Mouse (Mus musculus) erythroblast, adult 5-6 weeks (primary cell): Measurements from ENCODE around the gene Cpsf6. TPM values are rescaled to one million over a fixed set of nuclear protein-coding genes. Genes with fewer than 3 reads are reported as not detected.
A peak's percentile ranks its signal among the peaks of the same experiment; 100 is the strongest.
"Not testable (repeated sequence)": the region's sequence is repeated elsewhere in the genome, so short reads cannot be mapped to it uniquely, and the experiment has no call there.

Experiments used
- ATAC-seq: replicated peaks from 2 replicates; pipeline ENCODE4 v1.8.0; 2016; ENCODE audit warnings: moderate number of reproducible peaks, mild to moderate bottlenecking, moderate TSS enrichment, inconsistent platforms; ENCODE audit not compliant: poor library complexity, low FRiP score, severe bottlenecking
- total RNA-seq, 2 experiments: library from RNA; stranded (forward) in 1 of 2; stranded (reverse) in 1 of 2; fragments of 150-400 nt in 1 of 2; fragments of 200-764, 138-1000 nt in 1 of 2; gene quantifications; 2 replicates each; pipeline versions ENCODE4 v1.2.3 to v1.2.4; 2015 to 2017; ENCODE audit warnings: low replicate concordance in 2 of 2

Cpsf6 gene
- total RNA-seq, 2 experiments from 2014 or later = 36.5 to 47.7 TPM

DNA sequence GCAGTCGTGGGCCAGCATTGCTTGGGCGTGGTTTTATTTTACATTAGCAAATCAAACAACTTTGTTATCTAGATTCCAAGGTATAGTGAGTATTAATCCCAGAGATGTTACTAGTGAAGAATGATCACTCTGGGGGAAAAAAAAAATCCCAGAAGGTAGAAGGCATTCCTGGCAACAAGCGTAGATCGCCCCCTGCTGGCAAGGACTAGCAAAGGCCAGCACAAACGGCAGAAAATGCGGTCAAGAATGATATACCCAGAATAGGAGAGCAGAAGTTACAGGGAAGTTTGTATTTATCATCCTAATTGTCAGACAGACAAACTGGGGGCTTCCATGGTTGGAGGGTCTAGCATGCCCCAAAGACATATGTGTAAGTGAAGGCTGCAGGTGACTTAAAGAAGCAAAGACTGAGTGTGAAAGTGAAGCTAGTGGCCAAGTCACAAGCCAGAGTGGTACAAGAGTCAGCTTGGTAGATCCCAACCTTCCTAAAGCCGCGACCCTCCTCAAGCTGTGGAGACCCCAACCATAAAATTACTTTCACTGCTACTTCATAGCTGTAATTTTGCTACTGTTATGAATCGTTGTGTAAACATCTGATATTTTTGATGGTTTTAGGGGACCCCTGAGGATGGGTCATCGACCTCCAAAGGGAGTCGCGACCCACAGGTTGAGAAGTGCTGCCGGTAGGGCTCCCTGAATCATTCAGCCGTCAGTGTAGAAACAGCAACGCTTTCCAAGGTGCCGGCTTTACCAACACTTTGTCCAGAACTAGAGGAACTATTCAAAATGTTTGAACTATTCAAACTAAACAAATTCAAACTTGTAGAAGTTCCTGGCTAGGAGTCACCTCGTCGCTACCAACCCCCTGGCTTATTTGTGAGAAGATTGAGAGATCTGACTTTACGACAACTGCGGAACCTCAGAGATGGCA lies 22.9 kb upstream of the Cpsf6 start:
- peak; percentile 60 for ATAC-seq

GRCm38 (mm10) chr10:117401364-117401763 lies 21.5 kb upstream of the Cpsf6 start:
- no peak for ATAC-seq

DNA sequence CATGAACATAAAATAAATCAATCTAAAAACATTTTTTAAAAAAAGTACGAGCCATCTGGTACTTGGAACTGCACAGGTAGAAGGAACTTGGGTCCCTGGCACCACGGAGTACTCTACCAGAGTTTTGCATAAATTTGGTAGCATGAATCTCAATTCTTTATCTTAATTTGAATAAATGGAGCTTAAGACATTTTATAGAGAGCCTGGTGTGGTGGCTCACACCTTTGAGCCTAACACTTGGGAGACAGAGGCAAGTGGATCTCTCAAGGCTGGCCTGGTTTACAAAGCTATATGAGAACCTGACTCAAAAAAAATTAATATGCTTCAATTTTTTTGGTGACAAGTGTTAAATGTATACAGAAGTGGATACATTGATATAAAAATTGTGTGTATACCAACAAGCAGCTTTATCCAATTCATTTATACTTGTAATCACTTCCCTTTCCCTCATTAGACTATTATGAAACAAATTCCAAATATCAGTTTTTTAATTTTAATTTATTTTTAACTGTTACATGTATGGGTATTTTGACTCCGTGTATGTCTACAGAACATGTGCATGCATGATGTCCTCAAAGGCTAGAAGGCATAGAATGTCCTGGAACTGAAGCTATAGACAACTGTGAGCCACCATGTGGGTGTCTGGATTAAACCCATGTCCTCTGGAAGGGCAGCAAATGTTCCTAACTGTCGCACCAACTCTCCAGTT lies 20.6 kb upstream of the Cpsf6 start:
- ATAC-seq = no peak

GRCm38 (mm10) chr10:117399839-117400238 lies 20.0 kb upstream of the Cpsf6 start:
- ATAC-seq = no peak

DNA sequence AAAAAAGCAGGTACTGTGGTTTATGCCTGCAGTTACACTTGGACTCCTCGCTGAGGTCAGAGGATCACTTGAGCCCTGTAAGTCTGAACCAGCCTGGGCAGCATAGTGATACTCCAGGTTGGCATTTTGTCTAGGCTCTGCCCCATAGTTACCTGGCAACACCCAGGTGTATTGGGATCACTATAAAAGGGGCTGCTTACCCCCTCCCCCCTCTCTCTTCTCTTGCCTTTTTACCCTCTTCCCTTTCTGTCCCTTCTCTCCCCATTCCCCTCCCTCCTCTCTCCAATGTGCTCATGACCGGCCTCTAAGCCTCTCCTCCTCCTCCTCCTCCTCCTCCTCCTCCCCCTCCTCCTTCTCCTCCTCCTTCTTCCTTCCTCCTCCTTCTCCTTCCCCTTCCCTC lies 19.4 kb upstream of the Cpsf6 start:
- ATAC-seq = no peak

DNA sequence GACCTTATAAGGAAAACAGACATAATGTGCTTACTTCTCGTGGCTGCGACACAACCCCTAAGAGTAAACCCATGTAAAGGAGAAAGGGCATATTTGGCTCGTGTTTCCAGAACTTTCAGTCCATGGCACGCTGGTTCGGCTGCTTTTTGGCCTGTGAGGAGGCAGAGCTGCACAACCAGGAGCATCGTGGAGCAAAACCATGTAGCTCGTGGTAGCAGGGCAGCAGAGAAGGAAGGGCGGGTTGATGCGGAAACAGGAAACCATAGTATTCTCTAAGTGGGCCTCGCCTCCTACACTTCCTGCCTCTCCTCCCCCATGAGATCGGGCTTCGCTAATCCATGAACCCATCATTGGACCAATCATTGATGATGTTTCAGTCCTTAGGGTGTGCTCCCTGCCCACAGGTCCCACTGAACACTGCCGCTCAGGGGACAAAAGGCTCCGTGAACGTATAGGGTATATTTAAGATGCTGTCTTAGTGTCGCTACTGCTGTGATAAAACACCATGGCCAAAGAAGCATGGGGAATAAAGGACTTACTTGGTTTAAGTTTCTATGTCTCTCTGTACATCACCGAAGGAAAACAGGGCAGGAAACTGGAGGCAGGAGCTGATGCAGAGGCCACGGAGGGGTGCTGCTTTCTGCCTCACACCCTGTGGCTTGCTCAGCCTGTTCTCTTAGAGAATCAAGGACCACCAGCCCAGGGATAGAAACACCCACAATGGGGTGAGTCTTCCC lies 18.4 kb upstream of the Cpsf6 start:
- ATAC-seq = no peak

DNA sequence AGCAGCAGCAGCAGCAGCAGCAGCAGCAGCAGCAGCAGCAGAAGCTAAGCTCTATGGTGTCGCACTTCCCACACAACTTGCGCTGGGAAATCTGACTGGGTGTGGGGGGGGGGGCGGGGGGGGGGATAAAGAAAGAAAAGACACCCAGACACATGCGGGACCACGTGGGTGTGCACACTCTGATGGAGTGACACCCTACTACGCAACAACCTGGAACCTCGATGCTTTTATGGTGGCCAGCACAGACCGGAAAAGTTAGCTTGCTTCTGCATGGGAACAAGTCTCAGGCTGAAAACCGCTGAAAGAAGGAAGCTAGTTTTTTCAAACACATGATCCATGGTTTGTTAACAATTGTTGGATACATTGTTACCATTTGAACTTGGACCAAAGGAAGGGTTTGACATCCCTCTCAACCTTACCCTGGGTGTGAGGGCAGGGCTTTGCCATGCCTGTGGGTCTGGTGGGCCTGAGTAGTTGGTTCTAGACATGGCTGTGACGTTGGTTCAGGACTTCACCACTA lies 17.4 kb upstream of the Cpsf6 start:
- ATAC-seq = no peak

DNA sequence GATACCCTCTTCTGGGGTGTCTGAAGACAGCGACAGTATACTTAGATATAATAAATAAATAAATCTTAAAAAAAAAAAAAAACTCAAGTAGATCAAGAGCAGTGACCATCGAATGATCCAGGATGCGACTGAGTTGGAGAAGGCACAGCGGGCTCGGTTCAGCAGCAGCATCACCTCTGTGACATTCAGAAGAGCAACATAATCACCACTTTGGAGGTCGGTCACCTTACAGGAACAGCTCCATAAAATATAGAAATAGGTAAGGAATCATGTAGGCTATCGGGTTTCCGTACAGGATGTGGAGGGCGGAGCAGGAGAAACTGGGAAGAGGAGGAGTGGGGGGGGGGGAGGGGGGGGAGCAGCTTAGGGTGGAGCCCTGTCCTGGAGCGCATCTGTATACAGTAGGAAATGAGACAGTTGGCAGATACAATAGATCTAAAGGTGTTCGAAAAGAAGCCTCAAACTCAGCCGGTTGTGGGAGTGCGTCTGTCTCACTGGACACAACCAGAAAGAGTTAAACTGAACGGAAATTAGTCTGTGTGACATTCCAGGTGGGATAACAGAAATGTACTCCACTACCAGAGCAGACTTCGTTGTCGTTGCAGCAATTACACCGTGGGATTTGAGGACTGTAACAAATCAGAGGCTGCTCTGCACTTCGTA lies 16.7 kb upstream of the Cpsf6 start:
- ATAC-seq = no peak

- no peak for ATAC-seq
Measured at GRCm38 (mm10) chr10:117395801-117396200, 16.0 kb upstream of the Cpsf6 start.

GRCm38 (mm10) chr10:117394738-117395550 lies 15.1 kb upstream of the Cpsf6 start:
- no peak for ATAC-seq

DNA sequence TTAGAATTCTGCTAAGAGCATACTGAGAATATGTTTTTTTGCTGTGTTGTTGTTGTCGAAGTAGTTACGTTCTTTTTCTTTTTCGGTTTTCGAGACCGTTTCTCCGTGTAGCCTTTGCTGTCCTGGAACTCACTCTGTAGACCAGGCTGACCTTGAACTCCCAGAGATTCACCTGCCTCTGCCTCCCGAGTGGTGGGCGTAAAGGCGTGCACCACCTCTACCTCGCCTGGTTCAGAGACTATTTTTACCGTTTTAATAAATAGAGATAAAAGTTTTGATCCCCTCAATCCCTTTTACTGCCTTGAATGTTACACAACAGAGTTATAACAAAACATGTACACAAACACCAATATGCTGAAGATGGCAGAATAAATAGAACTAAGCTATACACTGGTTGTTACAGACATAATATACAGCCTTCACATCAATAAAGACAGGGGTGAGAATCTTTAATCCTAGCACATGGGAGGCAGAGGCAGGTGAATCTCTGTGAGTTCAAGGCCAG lies 14.1 kb upstream of the Cpsf6 start:
- no peak for ATAC-seq

- ATAC-seq = no peak
Measured at GRCm38 (mm10) chr10:117393196-117393890, 13.5 kb upstream of the Cpsf6 start.

DNA sequence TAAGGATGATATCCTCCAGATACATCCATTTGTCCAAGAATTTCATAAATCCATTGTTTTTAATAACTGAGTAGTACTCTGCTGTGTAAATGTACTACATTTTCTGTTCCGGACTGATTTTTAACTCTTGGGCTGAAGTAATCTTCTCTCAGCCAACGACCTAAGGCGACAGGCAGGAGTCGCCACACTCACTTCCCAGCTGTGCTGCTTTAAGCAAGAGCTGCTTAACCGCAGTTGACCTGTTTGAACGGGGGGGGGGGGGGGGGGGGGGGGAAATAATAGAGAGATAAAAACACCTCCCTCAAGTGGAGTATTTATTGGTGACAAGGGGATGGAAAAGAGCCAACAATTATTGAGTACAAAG lies 13.0 kb upstream of the Cpsf6 start:
- no peak for ATAC-seq

- ATAC-seq = not testable (repeated sequence)
Measured at GRCm38 (mm10) chr10:117392397-117392796, 12.6 kb upstream of the Cpsf6 start.

GRCm38 (mm10) chr10:117391801-117392200 lies 12.0 kb upstream of the Cpsf6 start:
- ATAC-seq = no peak

DNA sequence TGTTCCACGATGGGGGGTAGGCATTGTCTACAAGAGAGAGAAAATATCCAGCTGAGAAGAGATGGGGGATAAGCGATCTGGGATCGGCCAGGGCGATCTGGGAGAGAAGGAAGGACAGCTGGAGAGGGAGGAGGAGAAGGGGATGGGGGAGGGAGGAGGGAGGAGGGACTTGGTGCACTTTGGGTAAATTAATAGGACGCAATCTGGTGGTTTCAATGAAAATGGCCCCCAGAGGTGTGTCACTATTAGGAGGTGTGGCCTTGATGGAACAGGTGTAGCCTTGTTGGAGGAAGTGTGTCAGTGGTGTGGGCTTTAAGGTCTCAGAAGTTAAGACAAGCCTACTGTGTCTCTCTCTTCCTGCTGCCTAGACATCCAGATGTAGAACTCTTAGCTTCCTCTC lies 11.2 kb upstream of the Cpsf6 start:
- ATAC-seq = no peak

DNA sequence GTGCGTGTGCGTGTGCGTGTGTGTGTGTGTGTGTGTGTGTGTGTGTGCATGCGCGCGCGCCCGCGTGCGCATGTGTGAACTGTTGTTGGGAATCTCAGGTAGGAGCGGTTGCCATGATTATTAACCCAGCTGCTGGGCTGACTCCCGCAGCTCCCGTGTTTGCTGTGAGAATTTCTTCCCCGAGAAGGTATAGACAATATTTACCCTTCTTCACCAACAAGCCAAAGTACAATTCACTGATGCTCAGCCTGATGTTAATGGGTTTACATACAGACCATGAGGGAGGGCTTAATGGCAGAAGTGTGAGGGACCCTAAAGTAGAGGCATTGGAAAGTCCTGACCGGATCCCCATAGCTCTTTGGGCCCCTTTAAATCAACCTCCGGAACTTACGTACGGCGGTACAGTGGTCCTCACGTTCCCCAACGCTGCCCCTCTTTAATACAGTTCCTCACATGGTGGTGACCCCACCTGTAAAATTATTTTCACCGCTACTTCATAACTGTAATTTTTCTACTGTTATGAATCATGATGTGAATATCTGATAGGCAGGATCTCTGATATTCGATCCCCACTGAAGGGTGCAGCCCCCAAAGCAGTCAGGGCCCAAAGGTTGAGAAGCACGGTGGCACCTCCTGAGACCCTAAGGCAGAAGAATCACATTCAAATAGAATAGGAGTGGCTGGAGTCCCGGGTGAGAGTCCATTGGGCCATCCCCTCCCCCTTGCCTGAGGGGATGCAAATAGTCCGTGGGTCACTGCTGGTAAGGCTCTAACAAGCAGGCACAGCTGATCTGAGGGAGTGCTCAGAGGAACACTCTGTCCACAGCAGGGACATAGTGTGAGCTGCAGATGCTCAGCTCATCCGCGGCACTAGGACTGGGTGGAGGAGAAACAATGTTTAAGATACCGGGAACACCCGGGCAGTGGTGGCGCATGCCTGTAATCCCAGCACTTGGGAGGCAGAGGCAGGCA lies 10.4 kb upstream of the Cpsf6 start:
- ATAC-seq = no peak
